Mouse (Mus musculus) thymus, adult 2 months (tissue): ENCODE data around the gene Cops3.

Source experiments
- CTCF ChIP-seq: fragments of 200-500 bp; IDR thresholded peaks from 2 replicates; pipeline ENCODE4 v1.5.1; 2012; ENCODE audit warnings: mild to moderate bottlenecking, control low read depth, low read length, moderate library complexity, borderline replicate concordance; ENCODE audit not compliant: control insufficient read depth, poor library complexity, insufficient read depth; ENCODE audit errors: extremely low read depth
- POLR2A ChIP-seq: fragments of 200-500 bp; IDR thresholded peaks from 2 replicates; pipeline ENCODE4 v1.6.1; 2012; ENCODE audit warnings: mild to moderate bottlenecking, low read length, control low read depth, moderate library complexity; ENCODE audit not compliant: control insufficient read depth, poor library complexity, insufficient read depth; ENCODE audit errors: extremely low read depth

- TF ChIP-seq CTCF = no peak
- TF ChIP-seq POLR2A = peak; percentile 61; the same call in 1 of the 2 replicates
Measured at GRCm38 (mm10) chr11:59809670-59810474, 29.8 kb downstream of the Cops3 start, which contains the start of gene Flcn.
